Mouse (Mus musculus) forebrain, postnatal 0 days (tissue): ENCODE results near the gene Chic2. TPM values are rescaled to one million over a fixed set of nuclear protein-coding genes. Genes with fewer than 3 reads are reported as not detected.

Source experiments
- ATAC-seq: fragments of 200-750 bp; cut with Nextera tagmentation; 2 replicates; pipeline ENCODE4 v1.8.0; 2017; ENCODE audit warnings: mild to moderate bottlenecking, moderate library complexity
- DNase-seq: peaks from one replicate; pipeline ENCODE4 v3.0.0-alpha.2; 2015
- H3K27ac ChIP-seq: fragments of 300-500 bp; sonication (generic); 2 replicates; pipeline ENCODE4 v1.5.1; 2014; ENCODE audit warnings: low read depth, mild to moderate bottlenecking, antibody characterized with exemption, low read length, moderate library complexity, mixed read lengths
- H3K27me3 ChIP-seq: fragments of 300-500 bp; sonication (generic); 2 replicates; pipeline ENCODE4 v1.6.1; 2014; ENCODE audit warnings: mild to moderate bottlenecking, low read length, mixed read lengths; ENCODE audit not compliant: insufficient read depth
- H3K36me3 ChIP-seq: fragments of 300-500 bp; sonication (generic); 2 replicates; pipeline ENCODE4 v1.6.1; 2014; ENCODE audit warnings: mild to moderate bottlenecking, moderate library complexity; ENCODE audit not compliant: insufficient read depth
- H3K4me1 ChIP-seq: fragments of 300-500 bp; sonication (generic); 2 replicates; pipeline ENCODE4 v1.6.1; 2014; ENCODE audit warnings: antibody characterized with exemption; ENCODE audit not compliant: insufficient read depth
- H3K4me2 ChIP-seq: fragments of 300-500 bp; sonication (generic); 2 replicates; pipeline ENCODE4 v1.6.1; 2014; ENCODE audit warnings: low read depth, mild to moderate bottlenecking, moderate library complexity
- H3K4me3 ChIP-seq: fragments of 300-500 bp; sonication (generic); 2 replicates; pipeline ENCODE4 v1.5.1; 2014; ENCODE audit warnings: low read depth, low read length, mixed read lengths
- H3K9ac ChIP-seq: fragments of 300-500 bp; sonication (generic); 2 replicates; pipeline ENCODE4 v1.6.1; 2014; ENCODE audit warnings: mild to moderate bottlenecking
- H3K9me3 ChIP-seq: fragments of 300-500 bp; sonication (generic); 2 replicates; pipeline ENCODE4 v1.6.1; 2016; ENCODE audit warnings: low read length
- CTCF ChIP-seq: sonication (generic); IDR thresholded peaks from 2 replicates; pipeline ENCODE4 v1.5.1; 2016; ENCODE audit warnings: antibody characterized with exemption, control low read depth, low read depth
- WGBS: fragments of 180-500 bp; shearing (Covaris S2); extraction: QIAGEN DNeasy Blood & Tissue Kit; methylation state at CpG from one replicate; pipeline ENCODE4 v1.1.7; 2014; 5-methylcytosine and 5-hydroxymethylcytosine counted together
- polyA plus RNA-seq: library from polyadenylated mRNA; unstranded; fragments of >200 nt; fragmentation: Nextera tagmentation; extraction: Ambion mirVana; gene quantifications from 2 replicates; pipeline ENCODE4 v1.2.1, GENCODE M21; 2015
- total RNA-seq: library from RNA; depleted of rRNA; stranded (reverse); fragments of >200 nt; gene quantifications from 2 replicates; pipeline ENCODE4 v1.2.3, GENCODE M21; 2014

Chic2 gene
- total and polyA plus RNA-seq, 2 experiments from 2014 or later: 37.7 to 39.1 TPM

DNA sequence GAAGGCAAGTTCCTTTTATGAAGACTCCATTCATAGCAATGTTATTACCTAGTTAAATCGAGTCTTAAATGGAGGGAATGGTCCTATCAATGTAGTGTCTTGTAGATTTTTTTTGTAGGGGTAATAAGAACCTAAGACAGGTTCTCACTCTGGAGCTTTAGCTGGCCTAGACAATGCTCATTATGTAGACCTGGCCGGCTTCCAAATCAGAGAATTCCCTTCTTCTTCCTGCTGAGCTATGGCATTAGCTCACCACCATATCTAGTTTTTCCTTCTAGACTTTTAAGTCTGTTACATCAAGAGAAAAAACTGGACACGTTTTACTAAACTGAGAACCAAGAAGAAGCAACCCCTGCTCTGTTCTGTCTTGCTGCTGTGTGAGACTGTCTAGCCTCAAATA is 42.5 kb downstream of the Chic2 start:
- Histone ChIP-seq H3K4me3 (no peak overlapping the region), H3K27ac (no peak overlapping the region), H3K27me3 (no peaks in the 10 kb centered on the region), H3K4me2 (no peak overlapping the region), H3K4me1 (no peaks in the 10 kb centered on the region), H3K36me3 (peaks cover 5% of the 10 kb centered on the region; the same call in 1 of the 2 replicates), H3K9ac (no peak overlapping the region), H3K9me3 (no peaks in the 10 kb centered on the region)
- no peak for DNase-seq
- ATAC-seq: no peak
- no peak for TF ChIP-seq CTCF
- WGBS: 61% methylated on average over 3 of the region's 3 CpGs

DNA sequence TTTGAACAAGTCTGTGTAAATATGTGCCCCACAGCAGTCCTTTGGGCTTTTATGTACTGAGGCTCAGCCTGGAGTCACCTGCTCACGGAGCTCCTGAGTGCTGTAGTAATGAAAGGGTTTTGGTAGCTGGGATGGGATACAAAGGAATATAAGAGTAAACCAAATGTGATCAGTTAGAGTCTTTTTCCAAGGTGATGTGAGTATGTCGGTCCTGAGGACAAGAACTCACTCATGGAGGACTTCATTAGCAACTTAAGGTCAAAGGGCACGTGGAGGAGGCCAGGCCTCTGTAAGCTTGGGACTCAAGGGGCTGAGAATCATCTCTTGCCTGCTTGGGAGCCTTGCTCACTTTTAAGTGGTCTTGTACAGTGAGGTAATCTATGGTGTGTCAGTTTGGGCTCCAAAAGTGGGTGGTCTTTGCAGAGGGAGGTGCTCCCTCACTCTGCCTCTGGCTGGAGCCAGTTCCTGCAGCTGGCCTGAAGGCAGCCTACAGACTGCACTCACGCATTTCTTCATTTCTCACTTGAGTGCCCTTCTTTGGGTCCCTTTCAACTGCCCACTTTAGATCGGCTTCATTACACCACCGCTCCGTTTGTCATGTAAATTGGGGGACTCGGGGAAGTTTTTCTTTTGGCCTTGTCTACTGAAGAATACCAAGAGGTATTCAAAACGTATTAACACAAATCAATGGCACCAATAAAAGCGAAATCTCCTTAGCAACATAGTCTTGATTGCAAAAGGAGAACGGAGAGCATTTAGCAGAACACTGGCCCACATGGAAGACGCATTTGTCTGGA is 45.7 kb downstream of the Chic2 start:
- Histone ChIP-seq H3K4me3 (no peak overlapping the region), H3K4me2 (no peak overlapping the region), H3K9ac (no peak overlapping the region), H3K27ac (no peak overlapping the region), H3K36me3 (peaks cover 16% of the 10 kb centered on the region; the same call in 1 of the 2 replicates), H3K9me3 (no peaks in the 10 kb centered on the region), H3K4me1 (no peaks in the 10 kb centered on the region), H3K27me3 (no peaks in the 10 kb centered on the region)
- ATAC-seq (peak; percentile 70), DNase-seq (peak; percentile 66)
- whole genome bisulfite sequencing: 15% methylated on average over 12 of the region's 12 CpGs
- TF ChIP-seq CTCF: no peak

DNA sequence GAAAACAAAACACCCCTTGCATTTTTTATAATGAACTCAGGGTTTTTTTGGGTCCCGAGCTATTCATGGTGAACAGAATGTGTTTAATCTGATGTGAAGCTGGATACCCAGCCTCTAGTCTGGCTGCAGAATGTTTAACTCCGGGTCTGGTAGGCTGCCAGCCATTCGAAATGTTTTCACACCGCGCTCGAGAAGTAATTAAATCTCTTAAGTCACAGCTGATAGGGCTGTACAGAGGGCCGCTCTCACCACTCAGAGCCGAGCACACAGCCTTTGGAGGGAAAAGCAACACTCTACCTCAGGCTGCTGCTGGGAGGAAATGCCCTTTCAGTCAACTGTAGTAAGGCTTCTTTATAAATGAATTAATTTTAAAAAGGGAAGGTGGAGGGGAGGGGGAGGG is 49.6 kb downstream of the Chic2 start:
- DNase-seq: peak; percentile 88
- Histone ChIP-seq H3K4me3 (no peak overlapping the region), H3K27ac (no peak overlapping the region), H3K4me1 (no peaks in the 10 kb centered on the region), H3K27me3 (no peaks in the 10 kb centered on the region), H3K36me3 (peaks cover 14% of the 10 kb centered on the region), H3K9ac (no peak overlapping the region), H3K4me2 (no peak overlapping the region), H3K9me3 (0 out of 2 replicates have a peak, but pooled peaks cover 10% of the 10 kb centered on the region)
- no peak for TF ChIP-seq CTCF
- WGBS: 10% methylated on average over 8 of the region's 8 CpGs
- peak; percentile 89 for ATAC-seq

DNA sequence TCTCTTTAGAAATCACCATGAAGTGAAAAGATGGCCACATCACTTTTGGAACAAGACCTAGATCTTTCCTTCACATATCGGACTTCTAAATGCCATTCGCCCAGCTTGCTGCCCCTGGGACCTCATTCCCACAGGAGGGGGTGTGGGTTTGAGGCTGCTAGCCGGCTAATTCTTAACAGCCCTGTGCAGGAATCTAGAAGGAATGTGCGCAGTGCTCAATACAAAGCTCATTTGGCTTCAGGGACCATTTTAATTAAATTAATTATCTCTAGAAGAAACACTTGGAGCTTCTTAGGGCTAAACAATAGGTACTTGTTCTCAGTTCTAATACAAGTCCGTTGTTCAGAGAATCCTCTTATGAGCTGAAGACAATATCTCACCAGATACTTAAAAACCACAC is 60.5 kb downstream of the Chic2 start:
- H3K4me2 ChIP-seq: no peak overlapping the region
- TF ChIP-seq CTCF: no peak
- no peaks in the 10 kb centered on the region for H3K36me3 ChIP-seq
- no peak overlapping the region for H3K27ac ChIP-seq
- H3K4me3 ChIP-seq: no peak overlapping the region
- ATAC-seq (no peak), DNase-seq (no peak)
- 0 out of 2 replicates have a peak, but pooled peaks cover 11% of the 10 kb centered on the region for H3K4me1 ChIP-seq
- 12% methylated on average over 5 of the region's 5 CpGs for WGBS
- peaks cover 6% of the 10 kb centered on the region; the same call in 1 of the 2 replicates for H3K27me3 ChIP-seq
- no peak overlapping the region for H3K9ac ChIP-seq
- no peaks in the 10 kb centered on the region for H3K9me3 ChIP-seq

DNA sequence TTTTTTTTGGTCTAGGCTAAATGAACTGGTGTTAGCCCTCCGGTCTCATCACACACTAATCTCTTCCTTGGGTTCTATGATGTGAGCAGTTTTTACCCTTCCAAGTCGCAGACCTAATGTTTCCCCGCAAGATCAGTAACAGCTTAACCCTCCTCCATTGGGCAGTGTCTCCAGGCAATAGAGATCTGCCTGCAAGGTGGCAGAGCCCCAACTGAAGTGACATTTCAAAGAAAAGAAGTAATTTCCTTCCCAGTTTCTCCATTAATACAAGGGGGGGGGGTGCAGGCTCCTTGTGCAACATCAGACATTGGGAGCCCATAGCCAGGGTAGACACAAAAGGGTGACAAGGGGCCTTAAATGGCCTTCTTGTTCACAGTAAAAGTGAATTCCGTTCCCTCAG is 64.0 kb downstream of the Chic2 start:
- TF ChIP-seq CTCF: no peak
- H3K9ac ChIP-seq: no peak overlapping the region
- no peak overlapping the region for H3K4me2 ChIP-seq
- 0 out of 2 replicates have a peak, but pooled peaks cover 11% of the 10 kb centered on the region for H3K4me1 ChIP-seq
- H3K27ac ChIP-seq: no peak overlapping the region
- 22% methylated on average over 4 of the region's 4 CpGs for WGBS
- peaks cover 6% of the 10 kb centered on the region; the same call in 1 of the 2 replicates for H3K27me3 ChIP-seq
- no peak for DNase-seq
- no peak overlapping the region for H3K4me3 ChIP-seq
- no peaks in the 10 kb centered on the region for H3K9me3 ChIP-seq
- no peak for ATAC-seq
- no peaks in the 10 kb centered on the region for H3K36me3 ChIP-seq

DNA sequence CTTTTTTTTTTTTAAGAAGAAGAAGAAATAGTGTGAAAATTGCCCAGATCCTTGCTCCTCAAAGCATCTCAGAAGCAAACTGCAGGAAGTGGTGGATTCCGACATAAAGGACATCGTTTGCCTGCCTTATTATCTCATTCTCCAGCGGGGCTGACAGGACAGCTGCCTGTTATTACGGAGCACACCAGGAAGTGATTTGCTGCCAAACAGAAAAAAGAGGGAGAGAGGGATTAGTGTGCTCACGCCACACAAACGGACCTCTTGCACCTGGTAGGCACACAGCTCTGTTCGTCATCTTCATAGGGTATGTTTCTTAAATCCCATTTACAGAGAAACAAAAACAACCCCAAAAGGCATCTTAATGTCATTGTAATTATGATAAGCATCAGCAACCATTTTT is 64.4 kb downstream of the Chic2 start:
- Histone ChIP-seq H3K4me2 (no peak overlapping the region), H3K27me3 (peaks cover 6% of the 10 kb centered on the region; the same call in 1 of the 2 replicates), H3K9ac (no peak overlapping the region), H3K36me3 (no peaks in the 10 kb centered on the region), H3K27ac (no peak overlapping the region), H3K4me3 (no peak overlapping the region), H3K9me3 (no peaks in the 10 kb centered on the region), H3K4me1 (0 out of 2 replicates have a peak, but pooled peaks cover 11% of the 10 kb centered on the region)
- 6% methylated on average over 7 of the region's 7 CpGs for WGBS
- DNase-seq (no peak), ATAC-seq (peak; percentile 32; the same call in 1 of the 2 replicates)
- no peak for TF ChIP-seq CTCF

DNA sequence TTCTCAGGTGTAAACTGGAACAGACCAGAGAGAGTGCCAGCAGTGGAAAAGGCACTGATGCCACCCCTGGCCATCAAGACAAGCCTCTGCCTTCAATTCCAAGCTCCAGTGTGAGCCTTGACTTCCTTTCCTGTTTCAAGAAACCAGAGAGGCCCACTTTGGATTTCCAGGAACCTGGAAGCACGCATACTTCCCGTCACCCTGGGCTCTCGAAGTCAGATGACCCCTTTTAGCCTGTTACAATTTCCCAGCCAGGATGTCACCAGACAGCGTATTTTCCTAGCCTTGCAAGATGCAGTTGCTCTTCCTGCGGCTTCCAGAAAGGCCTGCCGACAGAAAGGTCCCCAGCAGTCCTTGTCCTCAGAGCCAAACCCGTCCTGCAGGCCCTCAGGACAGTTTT is 65.0 kb downstream of the Chic2 start:
- Histone ChIP-seq H3K27me3 (peaks cover 2% of the 10 kb centered on the region; the same call in 1 of the 2 replicates), H3K9me3 (no peaks in the 10 kb centered on the region), H3K4me1 (0 out of 2 replicates have a peak, but pooled peaks cover 11% of the 10 kb centered on the region), H3K36me3 (no peaks in the 10 kb centered on the region), H3K27ac (no peak overlapping the region), H3K4me2 (no peak overlapping the region), H3K4me3 (no peak overlapping the region), H3K9ac (no peak overlapping the region)
- WGBS: 24% methylated on average over 7 of the region's 7 CpGs
- no peak for DNase-seq
- TF ChIP-seq CTCF: no peak
- ATAC-seq: no peak
